Comparison of ENCODE assay signal across 15 mouse cellular contexts in genomic region chr2:155537761-155538462, GRCm38 (mm10). TPM values are rescaled to one million over a fixed set of nuclear protein-coding genes. Genes with fewer than 3 reads are reported as not detected.
A peak's percentile ranks its signal among the peaks of the same experiment; 100 is the strongest.
DNase-seq lines count a peak whose midpoint lies in the region; ATAC-seq and TF ChIP-seq lines count a peak whose summit lies in the region.
"Had no signal": no experiment of that assay in that cellular context is flagged by ENCODE, and none has a peak within 500 bp of the region (broad histone marks: within the 10 kb centered on the region; RNA-seq: fewer than 3 reads in every experiment).

No protein-coding gene starts in this region.

- ATAC-seq in inflammation-experienced regulatory T-cells, adult 6 months = peak; percentile 64
- ATAC-seq: forebrain, embryonic 14.5 days had no signal

- peak overlapping the region; percentile 21; the same call in 1 of the 2 replicates for H3K27ac ChIP-seq in spleen, adult 2 months (ENCODE audit: insufficient read depth, low read length)
- H3K27ac ChIP-seq in limb, embryonic 10.5 days = no peak overlapping the region
- H3K27ac ChIP-seq: limb, embryonic 13.5 days; stomach, embryonic 15.5 days had no signal

- no peaks in the 10 kb centered on the region for H3K36me3 ChIP-seq in spleen, adult 2 months (ENCODE audit: control insufficient read depth, insufficient read depth, low read length)
- H3K36me3 ChIP-seq in limb, embryonic 10.5 days = no peaks in the 10 kb centered on the region
- H3K36me3 ChIP-seq: limb, embryonic 13.5 days; stomach, embryonic 15.5 days had no signal

- no peaks in the 10 kb centered on the region for H3K27me3 ChIP-seq in spleen, adult 2 months (ENCODE audit: control insufficient read depth, insufficient read depth, low read length)
- H3K27me3 ChIP-seq in limb, embryonic 10.5 days (ENCODE audit: low read depth, poor library complexity, severe bottlenecking) = no peaks in the 10 kb centered on the region
- H3K27me3 ChIP-seq: limb, embryonic 13.5 days; stomach, embryonic 15.5 days had no signal

- no peak for TF ChIP-seq POLR2A in spleen, adult 2 months (IDR thresholded peaks at IDR 0.05; ENCODE audit: low read depth, low read length)

- no peaks in the 10 kb centered on the region for H3K9me3 ChIP-seq in limb, embryonic 10.5 days (replicated peaks)
- H3K9me3 ChIP-seq: limb, embryonic 13.5 days; stomach, embryonic 15.5 days had no signal

- 65% methylated on average over 5 of the region's 5 CpGs for WGBS in spleen, adult 2 months
- 83% methylated on average over 5 of the region's 5 CpGs for WGBS in limb, embryonic 10.5 days

- no peak for TF ChIP-seq CTCF in spleen, adult 2 months (IDR thresholded peaks at IDR 0.05; ENCODE audit: extremely low read depth, insufficient read depth, insufficient read length, insufficient replicate concordance)

- peaks cover 3% of the 10 kb centered on the region; the same call in 1 of the 2 replicates for H3K4me1 ChIP-seq in spleen, adult 2 months (ENCODE audit: control insufficient read depth, insufficient read depth, insufficient read length)
- 0 out of 2 replicates have a peak, but pooled peaks cover 3% of the 10 kb centered on the region for H3K4me1 ChIP-seq in limb, embryonic 10.5 days
- H3K4me1 ChIP-seq: limb, embryonic 13.5 days; stomach, embryonic 15.5 days had no signal

- peak; percentile 11 to 26 for DNase-seq in adrenal gland, postnatal 36 days
- no peak for DNase-seq in adrenal gland, postnatal 25 days
- DNase-seq in spleen, adult 2 months (ENCODE audit: low read depth in 1 of 2, low spot score in 2 of 2) = no peak
- DNase-seq in spleen, postnatal 36 days (ENCODE audit: low spot score in 2 of 2) = no peak
- no peak for DNase-seq in frontal cortex, postnatal 14 days (ENCODE audit: low spot score in 2 of 2)
- no peak for DNase-seq in limb, embryonic 10.5 days (ENCODE audit: low spot score)
- no peak for DNase-seq in lung, postnatal 25 days (ENCODE audit: low spot score)
- DNase-seq: gastrocnemius, postnatal 25 days; heart, postnatal 36 days; kidney, adult 18-20 months; layer of hippocampus, adult 9-11 months had no signal

- H3K4me3 ChIP-seq in spleen, adult 2 months (ENCODE audit: extremely low read depth, insufficient read depth, insufficient read length) = no peak overlapping the region
- no peak overlapping the region for H3K4me3 ChIP-seq in limb, embryonic 10.5 days
- H3K4me3 ChIP-seq: limb, embryonic 13.5 days; stomach, embryonic 15.5 days had no signal

RNA-seq across cellular contexts. Expression of gene Ggt7, which starts 19.9 kb away (rescaled TPM):
- total RNA-seq in adrenal gland, postnatal 36 days (2021) = 1 to 10 TPM; 2.3 to 5.1 TPM
- 2.3 and 5.3 TPM in 2 replicates for total RNA-seq in adrenal gland, postnatal 25 days (2021)
- 8.1 and 9.6 TPM in 2 replicates for polyA plus RNA-seq in spleen, adult 2 months (2012; rRNA removed)
- 10 to 100 TPM in 2 of 3 experiments, 1 to 10 TPM in 1; 8.4 to 21.5 (median 17.2) TPM for polyA plus RNA-seq in inflammation-experienced regulatory T-cells, adult 6 months (2017; shearing (Covaris generic))
- 1.6 and 3.2 TPM in 2 replicates for polyA plus RNA-seq in limb, embryonic 10.5 days (2016; fragmentation: Nextera tagmentation; extraction: Ambion mirVana)

RNA-seq across cellular contexts. Expression of gene Acss2, which starts 20.2 kb away (rescaled TPM):
- 100 to 1,000 TPM in 1 of 2 experiments, 10 to 100 TPM in 1; 80.9 to 128 TPM for total RNA-seq in adrenal gland, postnatal 36 days (2021)
- total RNA-seq in adrenal gland, postnatal 25 days (2021) = 89.3 and 102 TPM in 2 replicates
- polyA plus RNA-seq in spleen, adult 2 months (2012; rRNA removed) = 13.1 TPM in 2 replicates
- polyA plus RNA-seq in inflammation-experienced regulatory T-cells, adult 6 months (2017; shearing (Covaris generic)) = 10 to 100 TPM in 2 of 3 experiments, 1 to 10 TPM in 1; 6.9 to 17.6 (median 15.9) TPM
- polyA plus RNA-seq in limb, embryonic 10.5 days (2016; fragmentation: Nextera tagmentation; extraction: Ambion mirVana) = 5.3 and 9.2 TPM in 2 replicates

RNA-seq across cellular contexts. Expression of gene Gss, which starts 54.7 kb away (rescaled TPM):
- total RNA-seq in adrenal gland, postnatal 36 days (2021) = 10 to 100 TPM; 54.2 to 74.3 TPM
- total RNA-seq in adrenal gland, postnatal 25 days (2021) = 67.6 and 82.2 TPM in 2 replicates
- 9.9 and 11.3 TPM in 2 replicates for polyA plus RNA-seq in spleen, adult 2 months (2012; rRNA removed)
- polyA plus RNA-seq in inflammation-experienced regulatory T-cells, adult 6 months (2017; shearing (Covaris generic)) = 10 to 100 TPM; 13.4 to 17.2 (median 15.1) TPM
- 24.3 and 25.1 TPM in 2 replicates for polyA plus RNA-seq in limb, embryonic 10.5 days (2016; fragmentation: Nextera tagmentation; extraction: Ambion mirVana)

Comparison
In these comparisons a context has a peak if more than half of its experiments do, and no peak if none do; other contexts are left out.
1. DNase-seq: peak in adrenal gland, postnatal 36 days (2 of 2); none in adrenal gland, postnatal 25 days (single experiment), spleen, adult 2 months (0 of 2), spleen, postnatal 36 days (0 of 2), frontal cortex, postnatal 14 days (0 of 2), limb, embryonic 10.5 days (single experiment) and lung, postnatal 25 days (single experiment).